Mouse (Mus musculus): ENCODE results near the gene Zpr1. TPM values are rescaled to one million over a fixed set of nuclear protein-coding genes. Genes with fewer than 3 reads are reported as not detected.

The Zpr1 gene
- polyA plus RNA-seq, 1 experiment from 2014 or later, result 70.2 TPM

- Histone ChIP-seq H3K4me3 (ENCODE audit: low read depth, low read length) (no peak overlapping the region), H3K27me3 (replicated peaks; ENCODE audit: control insufficient read depth, insufficient read depth, low read length) (no peaks in the 10 kb centered on the region), H3K9me3 (ENCODE audit: control insufficient read depth, low read length) (no peaks in the 10 kb centered on the region), H3K4me2 (ENCODE audit: low read length) (no peak overlapping the region), H3K27ac (ENCODE audit: low read depth) (no peak overlapping the region), H3K9ac (ENCODE audit: low read length) (no peak overlapping the region), H3K4me1 (replicated peaks; ENCODE audit: control insufficient read depth, insufficient read depth, low read length) (no peaks in the 10 kb centered on the region), H3K36me3 (ENCODE audit: control insufficient read depth, insufficient read depth, low read length) (no peaks in the 10 kb centered on the region)
- WGBS, result 22% methylated on average over 10 of the region's 11 CpGs
- ATAC-seq (replicated peaks; ENCODE audit: low FRiP score, low TSS enrichment, low read depth), result no peak
- peak; percentile 86 for DNase-seq (ENCODE audit: low spot score)
Measured at GRCm38 (mm10) chr9:46246752-46247324, 26.0 kb upstream of the Zpr1 start.

- no peak overlapping the region for H3K27ac ChIP-seq (ENCODE audit: low read depth)
- H3K4me2 ChIP-seq (ENCODE audit: low read length), result no peak overlapping the region
- no peaks in the 10 kb centered on the region for H3K9me3 ChIP-seq (ENCODE audit: control insufficient read depth, low read length)
- no peak overlapping the region for H3K9ac ChIP-seq (ENCODE audit: low read length)
- ATAC-seq (replicated peaks; ENCODE audit: low FRiP score, low TSS enrichment, low read depth), result no peak
- DNase-seq (ENCODE audit: low spot score), result no peak
- no peaks in the 10 kb centered on the region for H3K36me3 ChIP-seq (ENCODE audit: control insufficient read depth, insufficient read depth, low read length)
- H3K4me1 ChIP-seq (replicated peaks; ENCODE audit: control insufficient read depth, insufficient read depth, low read length), result no peaks in the 10 kb centered on the region
- H3K27me3 ChIP-seq (replicated peaks; ENCODE audit: control insufficient read depth, insufficient read depth, low read length), result no peaks in the 10 kb centered on the region
- WGBS, result 87% methylated on average over 7 of the region's 7 CpGs
- no peak overlapping the region for H3K4me3 ChIP-seq (ENCODE audit: low read depth, low read length)
Measured at GRCm38 (mm10) chr9:46256177-46256576, 16.7 kb upstream of the Zpr1 start.

- no peaks in the 10 kb centered on the region for H3K36me3 ChIP-seq (ENCODE audit: control insufficient read depth, insufficient read depth, low read length)
- H3K4me2 ChIP-seq (ENCODE audit: low read length), result no peak overlapping the region
- H3K27ac ChIP-seq (ENCODE audit: low read depth), result no peak overlapping the region
- no peak overlapping the region for H3K4me3 ChIP-seq (ENCODE audit: low read depth, low read length)
- WGBS, result 76% methylated on average over 10 of the region's 10 CpGs
- H3K4me1 ChIP-seq (replicated peaks; ENCODE audit: control insufficient read depth, insufficient read depth, low read length), result no peaks in the 10 kb centered on the region
- no peak for ATAC-seq (replicated peaks; ENCODE audit: low FRiP score, low TSS enrichment, low read depth)
- H3K9me3 ChIP-seq (ENCODE audit: control insufficient read depth, low read length), result no peaks in the 10 kb centered on the region
- no peak for DNase-seq (ENCODE audit: low spot score)
- no peaks in the 10 kb centered on the region for H3K27me3 ChIP-seq (replicated peaks; ENCODE audit: control insufficient read depth, insufficient read depth, low read length)
- no peak overlapping the region for H3K9ac ChIP-seq (ENCODE audit: low read length)
Measured at GRCm38 (mm10) chr9:46256658-46257385, 16.0 kb upstream of the Zpr1 start.

GRCm38 (mm10) chr9:46257546-46257945 is 15.3 kb upstream of the Zpr1 start:
- H3K27ac ChIP-seq (ENCODE audit: low read depth), result no peak overlapping the region
- H3K9ac ChIP-seq (ENCODE audit: low read length), result no peak overlapping the region
- no peak overlapping the region for H3K4me2 ChIP-seq (ENCODE audit: low read length)
- no peaks in the 10 kb centered on the region for H3K4me1 ChIP-seq (replicated peaks; ENCODE audit: control insufficient read depth, insufficient read depth, low read length)
- DNase-seq (ENCODE audit: low spot score), result no peak
- H3K9me3 ChIP-seq (ENCODE audit: control insufficient read depth, low read length), result no peaks in the 10 kb centered on the region
- no peak overlapping the region for H3K4me3 ChIP-seq (ENCODE audit: low read depth, low read length)
- H3K27me3 ChIP-seq (replicated peaks; ENCODE audit: control insufficient read depth, insufficient read depth, low read length), result no peaks in the 10 kb centered on the region
- H3K36me3 ChIP-seq (ENCODE audit: control insufficient read depth, insufficient read depth, low read length), result no peaks in the 10 kb centered on the region
- no peak for ATAC-seq (replicated peaks; ENCODE audit: low FRiP score, low TSS enrichment, low read depth)
- WGBS, result 83% methylated on average over 3 of the region's 3 CpGs

GRCm38 (mm10) chr9:46259111-46259510 is 13.8 kb upstream of the Zpr1 start:
- Histone ChIP-seq H3K36me3 (ENCODE audit: control insufficient read depth, insufficient read depth, low read length) (no peaks in the 10 kb centered on the region), H3K9me3 (ENCODE audit: control insufficient read depth, low read length) (no peaks in the 10 kb centered on the region), H3K4me2 (ENCODE audit: low read length) (no peak overlapping the region), H3K9ac (ENCODE audit: low read length) (no peak overlapping the region), H3K4me1 (replicated peaks; ENCODE audit: control insufficient read depth, insufficient read depth, low read length) (no peaks in the 10 kb centered on the region), H3K27me3 (replicated peaks; ENCODE audit: control insufficient read depth, insufficient read depth, low read length) (no peaks in the 10 kb centered on the region), H3K4me3 (ENCODE audit: low read depth, low read length) (no peak overlapping the region), H3K27ac (ENCODE audit: low read depth) (no peak overlapping the region)
- DNase-seq (ENCODE audit: low spot score), result no peak
- no peak for ATAC-seq (replicated peaks; ENCODE audit: low FRiP score, low TSS enrichment, low read depth)
- 87% methylated on average over 6 of the region's 6 CpGs for WGBS

- no peaks in the 10 kb centered on the region for H3K9me3 ChIP-seq (ENCODE audit: control insufficient read depth, low read length)
- ATAC-seq (replicated peaks; ENCODE audit: low FRiP score, low TSS enrichment, low read depth), result no peak
- H3K4me2 ChIP-seq (ENCODE audit: low read length), result no peak overlapping the region
- no peaks in the 10 kb centered on the region for H3K27me3 ChIP-seq (replicated peaks; ENCODE audit: control insufficient read depth, insufficient read depth, low read length)
- H3K4me1 ChIP-seq (replicated peaks; ENCODE audit: control insufficient read depth, insufficient read depth, low read length), result no peaks in the 10 kb centered on the region
- H3K27ac ChIP-seq (ENCODE audit: low read depth), result no peak overlapping the region
- H3K9ac ChIP-seq (ENCODE audit: low read length), result no peak overlapping the region
- no peak overlapping the region for H3K4me3 ChIP-seq (ENCODE audit: low read depth, low read length)
- 80% methylated on average over 7 of the region's 7 CpGs for WGBS
- H3K36me3 ChIP-seq (ENCODE audit: control insufficient read depth, insufficient read depth, low read length), result no peaks in the 10 kb centered on the region
- no peak for DNase-seq (ENCODE audit: low spot score)
Measured at GRCm38 (mm10) chr9:46261131-46261530, 11.7 kb upstream of the Zpr1 start.

GRCm38 (mm10) chr9:46268343-46268873 is 4.5 kb upstream of the Zpr1 start, which contains the start of gene Apoa5:
TSS of gene Apoa5 (plus strand) at chr9:46268633.
- H3K9ac ChIP-seq (ENCODE audit: low read length), result no peak within 1 kb of the TSS
- WGBS, result 35% methylated on average over 7 of the region's 7 CpGs
- DNase-seq (ENCODE audit: low spot score), result no peak
- no peaks in the 10 kb centered on the region for H3K4me1 ChIP-seq (replicated peaks; ENCODE audit: control insufficient read depth, insufficient read depth, low read length)
- H3K4me2 ChIP-seq (ENCODE audit: low read length), result no peak within 1 kb of the TSS
- no peaks in the 10 kb centered on the region for H3K36me3 ChIP-seq (ENCODE audit: control insufficient read depth, insufficient read depth, low read length)
- no peaks in the 10 kb centered on the region for H3K9me3 ChIP-seq (ENCODE audit: control insufficient read depth, low read length)
- no peak for ATAC-seq (replicated peaks; ENCODE audit: low FRiP score, low TSS enrichment, low read depth)
- H3K27me3 ChIP-seq (replicated peaks; ENCODE audit: control insufficient read depth, insufficient read depth, low read length), result peaks cover 10% of the 10 kb centered on the region; the same call in 1 of the 2 replicates
- H3K27ac ChIP-seq (ENCODE audit: low read depth), result no peak within 1 kb of the TSS
- H3K4me3 ChIP-seq (ENCODE audit: low read depth, low read length), result no peak within 1 kb of the TSS

- 89% methylated on average over 5 of the region's 5 CpGs for WGBS
- Histone ChIP-seq H3K27me3 (replicated peaks; ENCODE audit: control insufficient read depth, insufficient read depth, low read length) (peaks cover 10% of the 10 kb centered on the region; the same call in 1 of the 2 replicates), H3K4me3 (ENCODE audit: low read depth, low read length) (no peak overlapping the region), H3K36me3 (ENCODE audit: control insufficient read depth, insufficient read depth, low read length) (no peaks in the 10 kb centered on the region), H3K4me1 (replicated peaks; ENCODE audit: control insufficient read depth, insufficient read depth, low read length) (peaks cover 5% of the 10 kb centered on the region; the same call in 1 of the 2 replicates), H3K4me2 (ENCODE audit: low read length) (no peak overlapping the region), H3K9me3 (ENCODE audit: control insufficient read depth, low read length) (no peaks in the 10 kb centered on the region), H3K9ac (ENCODE audit: low read length) (no peak overlapping the region), H3K27ac (ENCODE audit: low read depth) (no peak overlapping the region)
- ATAC-seq (replicated peaks; ENCODE audit: low FRiP score, low TSS enrichment, low read depth) (no peak), DNase-seq (ENCODE audit: low spot score) (no peak)
Measured at GRCm38 (mm10) chr9:46269125-46269524, 3.7 kb upstream of the Zpr1 start.

All from intestine, embryonic 14.5 days (tissue).